Mouse (Mus musculus): ENCODE data around the gene Pitpnc1. TPM values are rescaled to one million over a fixed set of nuclear protein-coding genes. Genes with fewer than 3 reads are reported as not detected.

Pitpnc1 gene
- polyA plus RNA-seq, 1 experiment from 2014 or later, result 16.2 TPM

- ATAC-seq (ENCODE audit: low read depth), result no peak
- WGBS, result 92% methylated on average over 3 of the region's 3 CpGs
These were observed 8.0 kb downstream of the Pitpnc1 start for GRCm38 (mm10) chr11:107462478-107462877.

GRCm38 (mm10) chr11:107459828-107460227 is 10.7 kb downstream of the Pitpnc1 start:
- no peak for ATAC-seq (ENCODE audit: low read depth)
- Histone ChIP-seq H3K9me3 (ENCODE audit: control insufficient read depth, low read length) (no peaks in the 10 kb centered on the region; the same call in 1 of the 2 replicates), H3K27me3 (ENCODE audit: control insufficient read depth, insufficient read depth, low read depth, low read length) (no peaks in the 10 kb centered on the region), H3K4me3 (ENCODE audit: low read length) (no peak overlapping the region), H3K36me3 (ENCODE audit: control insufficient read depth, insufficient read depth, low read length) (no peaks in the 10 kb centered on the region), H3K9ac (ENCODE audit: low read length) (no peak overlapping the region), H3K27ac (ENCODE audit: low read length) (no peak overlapping the region), H3K4me1 (replicated peaks; ENCODE audit: control insufficient read depth, insufficient read depth, low read length) (peaks cover 6% of the 10 kb centered on the region), H3K4me2 (ENCODE audit: low read depth, low read length) (no peak overlapping the region)
- 85% methylated on average over 7 of the region's 7 CpGs for WGBS

More at GRCm38 (mm10) chr11:107462478-107462877, 8.0 kb downstream of the Pitpnc1 start:
- H3K4me2 ChIP-seq (ENCODE audit: low read depth, low read length), result no peak overlapping the region
- H3K4me1 ChIP-seq (replicated peaks; ENCODE audit: control insufficient read depth, insufficient read depth, low read length), result peaks cover 16% of the 10 kb centered on the region
- H3K9ac ChIP-seq (ENCODE audit: low read length), result no peak overlapping the region
- no peak overlapping the region for H3K27ac ChIP-seq (ENCODE audit: low read length)
- H3K36me3 ChIP-seq (ENCODE audit: control insufficient read depth, insufficient read depth, low read length), result no peaks in the 10 kb centered on the region
- H3K27me3 ChIP-seq (ENCODE audit: control insufficient read depth, insufficient read depth, low read depth, low read length), result no peaks in the 10 kb centered on the region
- H3K9me3 ChIP-seq (ENCODE audit: control insufficient read depth, low read length), result no peaks in the 10 kb centered on the region; the same call in 1 of the 2 replicates
- no peak overlapping the region for H3K4me3 ChIP-seq (ENCODE audit: low read length)

- Histone ChIP-seq H3K4me3 (ENCODE audit: low read length) (no peak overlapping the region), H3K9me3 (ENCODE audit: control insufficient read depth, low read length) (no peaks in the 10 kb centered on the region; the same call in 1 of the 2 replicates), H3K4me1 (replicated peaks; ENCODE audit: control insufficient read depth, insufficient read depth, low read length) (peaks cover 10% of the 10 kb centered on the region), H3K9ac (ENCODE audit: low read length) (no peak overlapping the region), H3K4me2 (ENCODE audit: low read depth, low read length) (no peak overlapping the region), H3K27ac (ENCODE audit: low read length) (no peak overlapping the region), H3K36me3 (ENCODE audit: control insufficient read depth, insufficient read depth, low read length) (no peaks in the 10 kb centered on the region), H3K27me3 (ENCODE audit: control insufficient read depth, insufficient read depth, low read depth, low read length) (no peaks in the 10 kb centered on the region)
- ATAC-seq (ENCODE audit: low read depth), result no peak
- 79% methylated on average over 7 of the region's 7 CpGs for WGBS
These were observed 11.5 kb downstream of the Pitpnc1 start for GRCm38 (mm10) chr11:107458986-107459385.

GRCm38 (mm10) chr11:107458286-107458685 is 12.2 kb downstream of the Pitpnc1 start:
- Histone ChIP-seq H3K4me2 (ENCODE audit: low read depth, low read length) (no peak overlapping the region), H3K36me3 (ENCODE audit: control insufficient read depth, insufficient read depth, low read length) (peaks cover 2% of the 10 kb centered on the region; the same call in 1 of the 2 replicates), H3K4me1 (replicated peaks; ENCODE audit: control insufficient read depth, insufficient read depth, low read length) (peaks cover 10% of the 10 kb centered on the region), H3K9ac (ENCODE audit: low read length) (no peak overlapping the region), H3K4me3 (ENCODE audit: low read length) (no peak overlapping the region), H3K9me3 (ENCODE audit: control insufficient read depth, low read length) (no peaks in the 10 kb centered on the region; the same call in 1 of the 2 replicates), H3K27ac (ENCODE audit: low read length) (no peak overlapping the region), H3K27me3 (ENCODE audit: control insufficient read depth, insufficient read depth, low read depth, low read length) (no peaks in the 10 kb centered on the region)
- no peak for ATAC-seq (ENCODE audit: low read depth)
- WGBS, result 57% methylated on average over 12 of the region's 12 CpGs

- 83% methylated on average over 3 of the region's 3 CpGs for WGBS
- no peaks in the 10 kb centered on the region for H3K9me3 ChIP-seq (ENCODE audit: control insufficient read depth, low read length)
- no peaks in the 10 kb centered on the region for H3K27me3 ChIP-seq (ENCODE audit: control insufficient read depth, insufficient read depth, low read depth, low read length)
- peaks cover 3% of the 10 kb centered on the region; the same call in 1 of the 2 replicates for H3K36me3 ChIP-seq (ENCODE audit: control insufficient read depth, insufficient read depth, low read length)
- H3K4me3 ChIP-seq (ENCODE audit: low read length), result no peak overlapping the region
- H3K4me2 ChIP-seq (ENCODE audit: low read depth, low read length), result no peak overlapping the region
- ATAC-seq (ENCODE audit: low read depth), result no peak
- no peak overlapping the region for H3K9ac ChIP-seq (ENCODE audit: low read length)
- H3K27ac ChIP-seq (ENCODE audit: low read length), result no peak overlapping the region
- peaks cover 10% of the 10 kb centered on the region for H3K4me1 ChIP-seq (replicated peaks; ENCODE audit: control insufficient read depth, insufficient read depth, low read length)
These were observed 13.2 kb downstream of the Pitpnc1 start for GRCm38 (mm10) chr11:107457282-107457681.

- ATAC-seq (ENCODE audit: low read depth), result peak; percentile 72; the same call in 1 of the 2 replicates
- no peak overlapping the region for H3K27ac ChIP-seq (ENCODE audit: low read length)
- H3K4me3 ChIP-seq (ENCODE audit: low read length), result peak overlapping the region; percentile 14; the same call in 1 of the 2 replicates
These were observed 15.7 kb downstream of the Pitpnc1 start for GRCm38 (mm10) chr11:107454546-107455462.

GRCm38 (mm10) chr11:107452053-107452452 is 18.4 kb downstream of the Pitpnc1 start:
- no peaks in the 10 kb centered on the region for H3K9me3 ChIP-seq (ENCODE audit: control insufficient read depth, low read length)
- no peaks in the 10 kb centered on the region for H3K27me3 ChIP-seq (ENCODE audit: control insufficient read depth, insufficient read depth, low read depth, low read length)
- no peak overlapping the region for H3K4me2 ChIP-seq (ENCODE audit: low read depth, low read length)
- no peak overlapping the region for H3K9ac ChIP-seq (ENCODE audit: low read length)
- H3K36me3 ChIP-seq (ENCODE audit: control insufficient read depth, insufficient read depth, low read length), result peaks cover 3% of the 10 kb centered on the region; the same call in 1 of the 2 replicates
- H3K4me3 ChIP-seq (ENCODE audit: low read length), result no peak overlapping the region
- peaks cover 20% of the 10 kb centered on the region for H3K4me1 ChIP-seq (replicated peaks; ENCODE audit: control insufficient read depth, insufficient read depth, low read length)
- 87% methylated on average over 7 of the region's 7 CpGs for WGBS
- no peak for ATAC-seq (ENCODE audit: low read depth)
- no peak overlapping the region for H3K27ac ChIP-seq (ENCODE audit: low read length)

More at GRCm38 (mm10) chr11:107454546-107455462, 15.7 kb downstream of the Pitpnc1 start:
- Histone ChIP-seq H3K27me3 (ENCODE audit: control insufficient read depth, insufficient read depth, low read depth, low read length) (no peaks in the 10 kb centered on the region), H3K36me3 (ENCODE audit: control insufficient read depth, insufficient read depth, low read length) (peaks cover 3% of the 10 kb centered on the region; the same call in 1 of the 2 replicates), H3K4me2 (ENCODE audit: low read depth, low read length) (peak overlapping the region; percentile 24), H3K9me3 (ENCODE audit: control insufficient read depth, low read length) (no peaks in the 10 kb centered on the region), H3K9ac (ENCODE audit: low read length) (no peak overlapping the region), H3K4me1 (replicated peaks; ENCODE audit: control insufficient read depth, insufficient read depth, low read length) (peaks cover 14% of the 10 kb centered on the region)
- WGBS, result 43% methylated on average over 19 of the region's 19 CpGs

GRCm38 (mm10) chr11:107451106-107451505 is 19.4 kb downstream of the Pitpnc1 start:
- no peak overlapping the region for H3K4me2 ChIP-seq (ENCODE audit: low read depth, low read length)
- H3K27me3 ChIP-seq (ENCODE audit: control insufficient read depth, insufficient read depth, low read depth, low read length), result no peaks in the 10 kb centered on the region
- H3K9ac ChIP-seq (ENCODE audit: low read length), result no peak overlapping the region
- H3K36me3 ChIP-seq (ENCODE audit: control insufficient read depth, insufficient read depth, low read length), result peaks cover 3% of the 10 kb centered on the region; the same call in 1 of the 2 replicates
- 52% methylated on average over 10 of the region's 10 CpGs for WGBS
- no peak overlapping the region for H3K4me3 ChIP-seq (ENCODE audit: low read length)
- no peak for ATAC-seq (ENCODE audit: low read depth)
- H3K9me3 ChIP-seq (ENCODE audit: control insufficient read depth, low read length), result no peaks in the 10 kb centered on the region
- H3K27ac ChIP-seq (ENCODE audit: low read length), result no peak overlapping the region
- peaks cover 23% of the 10 kb centered on the region for H3K4me1 ChIP-seq (replicated peaks; ENCODE audit: control insufficient read depth, insufficient read depth, low read length)

GRCm38 (mm10) chr11:107450097-107450496 is 20.4 kb downstream of the Pitpnc1 start:
- Histone ChIP-seq H3K36me3 (ENCODE audit: control insufficient read depth, insufficient read depth, low read length) (peaks cover 3% of the 10 kb centered on the region; the same call in 1 of the 2 replicates), H3K4me1 (replicated peaks; ENCODE audit: control insufficient read depth, insufficient read depth, low read length) (peaks cover 20% of the 10 kb centered on the region), H3K4me2 (ENCODE audit: low read depth, low read length) (no peak overlapping the region), H3K27ac (ENCODE audit: low read length) (no peak overlapping the region), H3K9ac (ENCODE audit: low read length) (no peak overlapping the region), H3K9me3 (ENCODE audit: control insufficient read depth, low read length) (no peaks in the 10 kb centered on the region), H3K4me3 (ENCODE audit: low read length) (no peak overlapping the region), H3K27me3 (ENCODE audit: control insufficient read depth, insufficient read depth, low read depth, low read length) (no peaks in the 10 kb centered on the region)
- ATAC-seq (ENCODE audit: low read depth), result peak; percentile 37; the same call in 1 of the 2 replicates
- WGBS, result 39% methylated on average over 6 of the region's 6 CpGs
